Mouse (Mus musculus): ENCODE results near the gene Nebl. TPM values are rescaled to one million over a fixed set of nuclear protein-coding genes. Genes with fewer than 3 reads are reported as not detected.

Gene Nebl
- total RNA-seq (2012; rRNA removed) (4.7 and 16.4 TPM in 2 replicates), polyA plus RNA-seq (2012; ENCODE audit: insufficient read depth in 1 of 2, insufficient read length in 2 of 2, low read depth in 1 of 2, low replicate concordance in 2 of 2, missing spikeins in 1 of 2) (1 to 10 TPM in 1 of 2 experiments, not detected in 1; 5.4 TPM)

- H3K4me3 ChIP-seq (ENCODE audit: control insufficient read depth in 1 of 2, insufficient read depth in 1 of 2, low read depth in 2 of 2, low read length in 2 of 2), result no peak within 1 kb of the TSS
- H3K4me1 ChIP-seq (ENCODE audit: control insufficient read depth in 1 of 2, insufficient read depth in 2 of 2, low read length in 2 of 2), result no peaks in the 10 kb centered on the region
- no peaks in the 10 kb centered on the region for H3K36me3 ChIP-seq (ENCODE audit: control insufficient read depth in 1 of 2, insufficient read depth in 2 of 2, low read length in 2 of 2)
- TF ChIP-seq ZNF384 (IDR thresholded peaks at IDR 0.05; ENCODE audit: low read depth, low read length), result no peak
- TF ChIP-seq USF2 (IDR thresholded peaks at IDR 0.05; ENCODE audit: borderline replicate concordance in 1 of 2, insufficient read depth in 1 of 2, low read depth in 1 of 2, low read length in 2 of 2), result no peak
- TF ChIP-seq MAX (IDR thresholded peaks at IDR 0.05; ENCODE audit: low read length), result no peak
- no peak for TF ChIP-seq MAZ (IDR thresholded peaks at IDR 0.05; ENCODE audit: low read depth, low read length)
- TF ChIP-seq RCOR1 (IDR thresholded peaks at IDR 0.05; ENCODE audit: low read depth, low read length), result no peak
- TF ChIP-seq KAT2A (conservative IDR thresholded peaks at IDR 0.05; ENCODE audit: low read depth, low read length), result no peak
- no peak for TF ChIP-seq POLR2A (IDR thresholded peaks at IDR 0.05; ENCODE audit: control insufficient read depth in 1 of 2, insufficient read depth in 1 of 2, low read depth in 1 of 2, low read length in 2 of 2, poor library complexity in 1 of 2)
- TF ChIP-seq ZKSCAN1 (IDR thresholded peaks at IDR 0.05; ENCODE audit: low read depth, low read length), result no peak
- TF ChIP-seq HCFC1 (IDR thresholded peaks at IDR 0.05; ENCODE audit: low read depth, low read length), result no peak
- TF ChIP-seq TBP (IDR thresholded peaks at IDR 0.05; ENCODE audit: low read depth, low read length), result no peak
- no peak for TF ChIP-seq CHD2 (IDR thresholded peaks at IDR 0.05; ENCODE audit: low read length)
- no peak for TF ChIP-seq EP300 (IDR thresholded peaks at IDR 0.05; ENCODE audit: low read depth in 1 of 2, low read length in 2 of 2)
- no peak for TF ChIP-seq POLR2AphosphoS5 (IDR thresholded peaks at IDR 0.05; ENCODE audit: borderline replicate concordance, low read depth, low read length)
- no peak for TF ChIP-seq ETS1 (IDR thresholded peaks at IDR 0.05; ENCODE audit: low read depth, low read length)
- no peak for TF ChIP-seq USF1 (IDR thresholded peaks at IDR 0.05; ENCODE audit: low read depth, low read length)
- no peak for TF ChIP-seq ELF1 (IDR thresholded peaks at IDR 0.05; ENCODE audit: low read depth, low read length)
- TF ChIP-seq MXI1 (IDR thresholded peaks at IDR 0.05; ENCODE audit: low read depth, low read length), result no peak
- TF ChIP-seq GABPA (IDR thresholded peaks at IDR 0.05; ENCODE audit: low read depth, low read length), result no peak
- no peak for TF ChIP-seq RAD21 (IDR thresholded peaks at IDR 0.05; ENCODE audit: low read depth, low read length)
- no peak for TF ChIP-seq POLR2AphosphoS2 (IDR thresholded peaks at IDR 0.05; ENCODE audit: low read length)
- no peak for DNase-seq (ENCODE audit: low read depth, low spot score)
- H3K9ac ChIP-seq (ENCODE audit: control insufficient read depth, low read depth, low read length, poor library complexity, severe bottlenecking), result no peak within 1 kb of the TSS
- H3K27me3 ChIP-seq (ENCODE audit: control insufficient read depth in 1 of 2, insufficient read depth in 2 of 2, low read length in 2 of 2), result no peaks in the 10 kb centered on the region
- no peaks in the 10 kb centered on the region for H3K79me2 ChIP-seq (ENCODE audit: control insufficient read depth, insufficient read depth, low read length, poor library complexity)
- H3K27ac ChIP-seq (ENCODE audit: control insufficient read depth, low read depth, low read length), result no peak within 1 kb of the TSS
- no peaks in the 10 kb centered on the region for H3K9me3 ChIP-seq (replicated peaks; ENCODE audit: insufficient read depth, low read length)
Observed at GRCm38 (mm10) chr2:17730957-17731830, at the start of gene Nebl. Gene Nebl (minus strand): TSS chr2:17731464.
